Mouse (Mus musculus) skeletal muscle tissue, adult 2 months (tissue): ENCODE data around the gene Ncstn.

Experiments
- DNase-seq: peaks from one replicate; pipeline ENCODE4 v3.0.0-alpha.2; 2012; ENCODE audit warnings: low read depth, low spot score

The Ncstn gene

GRCm38 (mm10) chr1:172072604-172073003 lies 10.0 kb downstream of the Ncstn start:
- DNase-seq = no peak

- DNase-seq = no peak
Observed at GRCm38 (mm10) chr1:172071556-172071955, 11.0 kb downstream of the Ncstn start.

GRCm38 (mm10) chr1:172070227-172070626 lies 12.4 kb downstream of the Ncstn start:
- DNase-seq = no peak

GRCm38 (mm10) chr1:172064613-172065141 lies 17.9 kb downstream of the Ncstn start:
- peak; percentile 8 for DNase-seq

GRCm38 (mm10) chr1:172063291-172064023 lies 19.1 kb downstream of the Ncstn start:
- no peak for DNase-seq

GRCm38 (mm10) chr1:172062101-172062500 lies 20.5 kb downstream of the Ncstn start:
- no peak for DNase-seq

GRCm38 (mm10) chr1:172061217-172061616 lies 21.4 kb downstream of the Ncstn start:
- no peak for DNase-seq

GRCm38 (mm10) chr1:172060659-172061058 lies 21.9 kb downstream of the Ncstn start:
- DNase-seq = no peak

GRCm38 (mm10) chr1:172058874-172059273 lies 23.7 kb downstream of the Ncstn start:
- DNase-seq = no peak

GRCm38 (mm10) chr1:172058321-172058720 lies 24.3 kb downstream of the Ncstn start:
- DNase-seq = no peak

GRCm38 (mm10) chr1:172057491-172057921 lies 25.1 kb downstream of the Ncstn start, which contains the start of gene Nhlh1:
Gene Nhlh1 (minus strand): TSS chr1:172057573.
- DNase-seq = no peak

GRCm38 (mm10) chr1:172056251-172056650 lies 26.3 kb downstream of the Ncstn start:
- no peak for DNase-seq

- DNase-seq = no peak
Observed at GRCm38 (mm10) chr1:172053541-172054440, 28.8 kb downstream of the Ncstn start.

- DNase-seq = no peak
Observed at GRCm38 (mm10) chr1:172052766-172053279, 29.8 kb downstream of the Ncstn start.

- no peak for DNase-seq
Observed at GRCm38 (mm10) chr1:172049131-172049782, 33.3 kb downstream of the Ncstn start.

- DNase-seq = no peak
Observed at GRCm38 (mm10) chr1:172048241-172048734, 34.3 kb downstream of the Ncstn start.

- peak; percentile 51 for DNase-seq
Observed at GRCm38 (mm10) chr1:172046938-172047337, 35.7 kb downstream of the Ncstn start.

- no peak for DNase-seq
Observed at GRCm38 (mm10) chr1:172046410-172046809, 36.2 kb downstream of the Ncstn start.

- DNase-seq = peak; percentile 25
Observed at GRCm38 (mm10) chr1:172029914-172030313, 52.7 kb downstream of the Ncstn start.

- DNase-seq = no peak
Observed at GRCm38 (mm10) chr1:172028394-172029275, 54.0 kb downstream of the Ncstn start, which contains the start of gene Vangl2. Gene Vangl2 (minus strand): TSS chr1:172028444.
